Mouse (Mus musculus) ES-E14 (cell line): Measurements from ENCODE around the gene Strn4.

Experiments
- CHD2 ChIP-seq: IDR thresholded peaks from 2 replicates; pipeline ENCODE4 v1.6.1; 2014; ENCODE audit warnings: mild to moderate bottlenecking, low read depth, low read length, inconsistent platforms
- HCFC1 ChIP-seq: IDR thresholded peaks from 2 replicates; pipeline ENCODE4 v1.6.1; 2012; ENCODE audit warnings: low read length, inconsistent platforms, borderline replicate concordance; ENCODE audit not compliant: insufficient read depth
- MAFK ChIP-seq: IDR thresholded peaks from 2 replicates; pipeline ENCODE4 v1.6.1; 2014; ENCODE audit warnings: mild to moderate bottlenecking, low read depth, low read length, inconsistent platforms; ENCODE audit not compliant: insufficient read depth
- ZC3H11A ChIP-seq: IDR thresholded peaks from 2 replicates; pipeline ENCODE4 v1.6.1; 2012; ENCODE audit warnings: low read depth, mild to moderate bottlenecking, inconsistent platforms, low read length, borderline replicate concordance
- ZNF384 ChIP-seq: IDR thresholded peaks from 2 replicates; pipeline ENCODE4 v1.6.1; 2012; ENCODE audit warnings: low read depth, low read length, inconsistent platforms

- TF ChIP-seq HCFC1 (no peak), MAFK (no peak), CHD2 (no peak), ZC3H11A (no peak), ZNF384 (no peak)
Measured at GRCm38 (mm10) chr7:16873392-16873791, 57.7 kb downstream of the Strn4 start.
